Comparison of ENCODE assay signal across 26 mouse cellular contexts in genomic region chr4:139126475-139126874, GRCm38 (mm10). TPM values are rescaled to one million over a fixed set of nuclear protein-coding genes. Genes with fewer than 3 reads are reported as not detected.
DNase-seq lines count a peak whose midpoint lies in the region; TF ChIP-seq lines count a peak whose summit lies in the region.
"Had no signal": no experiment of that assay in that cellular context is flagged by ENCODE, and none has a peak within 500 bp of the region (broad histone marks: within the 10 kb centered on the region; RNA-seq: fewer than 3 reads in every experiment).

No protein-coding gene starts in this region.

- no peak for DNase-seq in gastrocnemius, adult 2 months
- DNase-seq in gastrocnemius, postnatal 14 days: no peak
- no peak for DNase-seq in left cerebral cortex, adult 2 months (ENCODE audit: extremely low spot score in 1 of 2, low spot score in 2 of 2)
- no peak for DNase-seq in left cerebral cortex, adult 8-10 months (ENCODE audit: low spot score in 2 of 2)
- peak; percentile 19 for DNase-seq in thymus, postnatal 4 days
- no peak for DNase-seq in thymus, postnatal 36 days
- DNase-seq in spleen, postnatal 4 days (ENCODE audit: low spot score in 2 of 2): no peak
- no peak for DNase-seq in cerebellum, adult 9-10 months
- DNase-seq: adrenal gland, postnatal 14 days; cerebellum, adult 2 months; cerebellum, postnatal 36 days; embryo, embryonic 11 days; kidney, adult 18-20 months; liver, embryonic 13.5 days; thymus, postnatal 25 days had no signal

- H3K4me3 ChIP-seq in gastrocnemius, adult 2 months: no peak overlapping the region
- no peak overlapping the region for H3K4me3 ChIP-seq in left cerebral cortex, adult 2 months
- H3K4me3 ChIP-seq: embryonic facial prominence, embryonic 13.5 days; erythroblast, embryonic 14.5 days; forebrain, embryonic 12.5 days; hindbrain, embryonic 10.5 days; limb, embryonic 12.5 days; liver, embryonic 13.5 days; lung, embryonic 15.5 days; midbrain, embryonic 10.5 days had no signal

- intact Hi-C loops in gastrocnemius, adult 2 months (cut with DNase I): loop anchor here (5.0 kb wide), 1 partner anchor 39 kb away; no protein-coding TSS in a partner anchor
- intact Hi-C loops in gastrocnemius, postnatal 14 days (cut with DNase I; ENCODE audit: low total_unique reads): no loop called here
- intact Hi-C loops in left cerebral cortex, adult 2 months (cut with DNase I): no loop called here

- H3K27ac ChIP-seq in gastrocnemius, adult 2 months: no peak overlapping the region
- H3K27ac ChIP-seq in left cerebral cortex, adult 2 months: no peak overlapping the region
- H3K27ac ChIP-seq: embryonic facial prominence, embryonic 13.5 days; forebrain, embryonic 12.5 days; hindbrain, embryonic 10.5 days; limb, embryonic 12.5 days; liver, embryonic 13.5 days; lung, embryonic 15.5 days; midbrain, embryonic 10.5 days had no signal

- TF ChIP-seq CTCF in gastrocnemius, adult 2 months (IDR thresholded peaks at IDR 0.05): peak; percentile 30; the same call in 1 of the 2 replicates
- TF ChIP-seq CTCF in left cerebral cortex, adult 2 months (IDR thresholded peaks at IDR 0.05): peak; percentile 22

RNA-seq across cellular contexts. Expression of gene Minos1, which starts 4.4 kb away (rescaled TPM):
- 100 to 1,000 TPM; 304 to 430 TPM for total RNA-seq in gastrocnemius, adult 2 months (2021)
- 100 to 1,000 TPM; 434 to 465 TPM for total RNA-seq in gastrocnemius, postnatal 14 days (2021)
- total RNA-seq in left cerebral cortex, adult 2 months (2021): 100 to 1,000 TPM; 197 TPM
- total RNA-seq in left cerebral cortex, adult 8-10 months (2022): 100 to 1,000 TPM; 182 to 221 (median 192) TPM

RNA-seq across cellular contexts. Expression of gene Nbl1, which starts 33.7 kb away (rescaled TPM):
- total RNA-seq in gastrocnemius, adult 2 months (2021): 10 to 100 TPM; 19.9 to 40.8 TPM
- 10 to 100 TPM; 32.2 to 39.6 TPM for total RNA-seq in gastrocnemius, postnatal 14 days (2021)
- 10 to 100 TPM; 62.4 to 84.3 TPM for total RNA-seq in left cerebral cortex, adult 2 months (2021)
- total RNA-seq in left cerebral cortex, adult 8-10 months (2022): 10 to 100 TPM; 52.1 to 64.5 (median 55.5) TPM
- total RNA-seq: granulocyte monocyte progenitor cell, adult 5-6 weeks; neutrophil, adult 5-6 weeks had no signal

RNA-seq across cellular contexts. Expression of gene Htr6, which starts 51.1 kb away (rescaled TPM):
- total RNA-seq in gastrocnemius, adult 2 months (2021): not detected
- not detected for total RNA-seq in gastrocnemius, postnatal 14 days (2021)
- 1 to 10 TPM; 5.9 to 6.9 TPM for total RNA-seq in left cerebral cortex, adult 2 months (2021)
- total RNA-seq in left cerebral cortex, adult 8-10 months (2022): 1 to 10 TPM; 6.2 to 8.0 (median 7.4) TPM
- total RNA-seq: adrenal gland, postnatal 14 days; G1E; gastrocnemius, adult 8-10 months; granulocyte monocyte progenitor cell, adult 5-6 weeks; neutrophil, adult 5-6 weeks had no signal

Comparison
In these comparisons a context has a peak if more than half of its experiments do, and no peak if none do; other contexts are left out.
1. RNA of gene Htr6, which starts 51.1 kb away (total RNA-seq): 6.2 to 8.0 TPM in left cerebral cortex, adult 8-10 months and 5.9 to 6.9 TPM in left cerebral cortex, adult 2 months; not detected in gastrocnemius, adult 2 months and not detected in gastrocnemius, postnatal 14 days; every median in the first group is over 4 times any median in the second.